Mouse (Mus musculus) heart, postnatal 14 days (tissue): ENCODE data around the gene Polr1c. TPM values are rescaled to one million over a fixed set of nuclear protein-coding genes. Genes with fewer than 3 reads are reported as not detected.

Experiments used
- DNase-seq, 2 experiments: peaks; one replicate each; pipeline ENCODE4 v3.0.0; 2021 to 2022
- intact Hi-C: fragments of 180-260 bp; cut with DNase I; formaldehyde crosslinking; loops from one replicate; pipeline ENCODE4 v1.15.1; 2025
- long read RNA-seq, 2 experiments: library from polyadenylated mRNA; stranded (forward); transcript quantifications; one replicate each; pipeline ENCODE4 v2.0.0; 2021
- total RNA-seq, 2 experiments: library from RNA; stranded (reverse); gene quantifications; 2 replicates each; pipeline ENCODE4 v1.2.3; 2021

The Polr1c gene
- 10 to 100 TPM; 19.1 to 27.3 TPM for total RNA-seq
- long read RNA-seq, experiment 1, transcript Polr1c-201 (9 exons, 1,314 nt): major isoform, 24 of 24 reads
- long read RNA-seq, experiment 1, partial matches to known transcripts: 0 of 24 reads
- long read RNA-seq, experiment 1, other reads (novel, unspliced or antisense): 0 of 24 reads
- long read RNA-seq, experiment 2, transcript Polr1c-201 (9 exons, 1,314 nt): major isoform, 9 of 9 reads
- long read RNA-seq, experiment 2, partial matches to known transcripts: 0 of 9 reads
- long read RNA-seq, experiment 2, other reads (novel, unspliced or antisense): 0 of 9 reads

DNA sequence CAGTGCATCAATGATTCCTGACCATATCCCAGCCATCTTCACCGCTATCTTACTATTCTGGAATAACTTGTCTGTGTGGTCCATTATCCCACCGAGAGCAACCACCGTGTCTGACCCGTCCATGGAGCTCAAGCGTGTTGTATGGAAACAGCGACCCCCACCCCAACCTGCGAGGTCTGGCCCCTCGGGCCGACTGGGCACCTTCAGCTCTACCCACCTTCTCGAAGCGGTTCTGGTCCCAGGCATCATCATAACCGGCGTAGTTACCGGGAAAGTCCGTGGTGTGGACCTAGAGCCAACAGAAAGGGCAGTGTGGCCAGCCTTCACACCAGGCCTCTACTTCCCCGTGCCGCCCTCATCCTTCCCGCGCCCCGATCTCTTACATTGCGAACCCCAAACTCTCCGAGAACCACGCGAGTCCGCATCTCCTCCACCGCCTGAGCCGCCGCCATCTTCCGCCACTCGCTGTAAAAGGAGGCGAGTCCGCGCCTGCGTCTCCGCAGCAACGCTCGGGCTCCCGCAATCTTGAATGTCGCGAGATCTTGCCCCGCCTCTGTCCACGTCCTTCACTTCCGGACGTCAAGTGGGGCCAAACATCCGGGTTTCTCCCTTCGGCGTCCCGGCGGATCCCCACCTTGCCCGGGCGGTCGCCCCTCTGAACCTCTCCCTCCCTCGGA, at the start of gene Polr1c, which contains the start of gene Yipf3:
Gene Polr1c (minus strand): TSS at position 543 of the 677 bp plus-strand sequence.
Gene Yipf3 (plus strand): TSS at position 569 of the 677 bp plus-strand sequence.
- intact Hi-C loops: loop anchor here (5.0 kb wide), 1 partner anchor 135 kb away; the partner anchor contains the start of gene Zfp318
- DNase-seq: peak; percentile 93 to 97

DNA sequence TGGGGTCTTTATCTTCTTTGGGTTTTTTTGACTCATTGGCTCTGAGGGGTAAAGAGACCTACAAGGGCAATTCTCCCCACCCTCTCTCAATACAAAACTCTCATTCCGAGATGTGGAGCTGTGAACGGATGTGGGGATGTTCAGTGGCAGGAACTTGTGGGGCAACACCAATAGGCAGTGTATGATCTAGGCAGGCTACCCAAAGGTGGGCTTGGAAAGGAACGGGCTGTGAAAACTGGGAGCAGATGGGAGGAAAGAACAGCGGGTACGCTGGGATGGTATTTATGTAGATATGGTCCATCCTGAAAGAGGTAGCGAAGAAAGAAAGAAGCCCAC, 49.1 kb upstream of the Polr1c start:
- intact Hi-C loops: loop anchor here (5.0 kb wide), 1 partner anchor 565 kb away; the partner anchor contains the start of gene 1600014C23Rik

DNA sequence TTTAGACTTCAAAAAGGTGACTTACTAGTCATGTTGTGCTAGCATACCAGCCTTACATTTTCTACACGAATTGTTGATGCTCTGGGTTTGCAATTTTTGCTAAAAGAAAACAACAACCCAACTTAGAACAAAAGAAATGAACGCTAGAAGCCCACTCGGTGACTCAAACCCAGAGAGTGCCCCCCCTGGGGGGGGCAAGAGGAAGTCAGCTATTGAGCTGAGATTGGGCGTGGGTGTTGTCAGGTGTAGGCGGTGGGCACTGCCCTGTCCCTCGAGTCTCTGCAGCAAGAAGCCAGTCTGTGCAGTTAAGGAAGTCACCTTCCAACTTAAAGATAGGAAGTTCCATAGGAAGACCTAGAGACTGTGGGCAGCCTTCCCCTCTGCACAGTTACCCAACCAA, 48.7 kb upstream of the Polr1c start:
- DNase-seq: no peak
- intact Hi-C loops: loop anchor here (5.0 kb wide), 1 partner anchor 564 kb away; the partner anchor contains the start of gene 1600014C23Rik

More for the DNA sequence above, 49.1 kb upstream of the Polr1c start:
- no peak for DNase-seq

DNA sequence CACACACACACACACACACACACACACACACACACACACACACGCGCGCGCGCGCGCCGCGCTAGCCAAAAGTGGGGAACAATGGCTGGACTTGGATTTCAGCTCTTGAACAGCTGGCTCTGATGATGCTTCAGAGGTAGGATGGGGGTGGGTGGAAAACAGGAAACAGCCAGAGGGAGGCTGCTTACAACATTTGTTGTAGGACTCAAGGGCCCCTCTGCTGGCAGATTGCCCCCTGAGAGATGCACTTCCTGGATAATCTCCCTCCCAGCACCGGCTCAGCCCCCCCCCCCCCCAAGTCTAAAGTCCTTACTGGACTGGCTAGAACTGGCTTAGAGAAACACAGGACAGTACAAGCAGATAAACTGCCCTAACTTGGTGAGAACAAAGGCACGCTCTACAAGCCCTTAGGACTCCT, 39.8 kb upstream of the Polr1c start:
- intact Hi-C loops: no loop called here
- peak; percentile 77 to 80 for DNase-seq

DNA sequence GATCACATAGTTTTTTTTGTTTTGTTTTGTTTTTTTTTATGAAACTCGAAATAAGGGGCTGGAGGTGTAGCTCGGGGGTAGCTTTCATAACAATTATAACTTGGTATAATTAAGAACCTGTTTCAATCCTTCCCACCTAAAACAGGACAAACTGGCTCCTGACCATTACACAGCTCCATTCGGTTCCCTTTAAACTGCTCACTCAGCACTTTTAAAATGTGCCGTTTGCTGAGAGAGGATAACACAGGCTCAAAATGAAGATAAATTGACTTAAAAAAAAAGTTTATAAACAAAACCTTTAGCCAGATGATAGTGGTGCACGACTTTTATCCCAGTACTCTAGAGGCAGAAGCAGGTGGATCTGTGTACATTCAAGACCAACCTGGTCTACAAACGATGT, 37.6 kb upstream of the Polr1c start:
- DNase-seq: no peak
- intact Hi-C loops: no loop called here

DNA sequence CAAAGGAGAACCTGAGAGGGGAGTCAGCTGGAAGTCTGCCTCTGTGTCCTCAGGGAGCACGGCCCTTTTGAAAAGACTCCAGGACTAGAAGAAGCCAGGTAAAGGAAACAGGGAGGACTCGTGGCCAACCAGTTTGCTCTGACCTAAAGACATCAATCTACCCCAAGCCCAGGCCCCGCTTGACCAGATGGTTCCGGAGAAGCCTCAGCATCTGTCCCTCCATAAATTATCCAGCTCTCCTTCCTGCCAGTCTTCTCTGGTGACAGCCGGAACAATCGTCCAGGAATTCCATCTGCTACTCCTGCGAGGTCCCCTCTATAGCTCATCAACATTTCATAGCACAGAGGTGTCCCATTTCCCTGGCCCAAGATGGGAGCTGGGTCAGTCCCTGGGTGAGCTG, 36.8 kb upstream of the Polr1c start:
- no peak for DNase-seq
- intact Hi-C loops: no loop called here

DNA sequence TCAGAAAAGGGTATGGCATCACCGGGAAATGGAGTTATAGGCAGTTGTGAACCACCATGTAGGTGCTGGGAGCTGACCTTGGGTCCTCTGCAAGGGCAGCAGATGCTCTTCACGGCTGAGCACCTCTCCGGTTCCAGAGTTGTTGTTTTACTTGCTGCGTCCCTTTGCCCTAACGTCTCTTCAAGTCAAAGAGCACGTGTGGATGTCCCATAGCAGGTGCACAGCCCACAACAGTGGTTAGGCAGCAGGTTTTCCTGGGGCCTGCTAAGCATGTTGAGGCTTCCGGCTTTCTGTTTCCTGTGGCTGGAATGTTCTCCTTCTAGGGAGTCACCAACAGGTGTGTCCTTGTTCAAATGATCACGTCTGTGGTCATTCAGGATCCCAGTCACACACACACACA, 36.1 kb upstream of the Polr1c start:
- no peak for DNase-seq
- intact Hi-C loops: no loop called here

DNA sequence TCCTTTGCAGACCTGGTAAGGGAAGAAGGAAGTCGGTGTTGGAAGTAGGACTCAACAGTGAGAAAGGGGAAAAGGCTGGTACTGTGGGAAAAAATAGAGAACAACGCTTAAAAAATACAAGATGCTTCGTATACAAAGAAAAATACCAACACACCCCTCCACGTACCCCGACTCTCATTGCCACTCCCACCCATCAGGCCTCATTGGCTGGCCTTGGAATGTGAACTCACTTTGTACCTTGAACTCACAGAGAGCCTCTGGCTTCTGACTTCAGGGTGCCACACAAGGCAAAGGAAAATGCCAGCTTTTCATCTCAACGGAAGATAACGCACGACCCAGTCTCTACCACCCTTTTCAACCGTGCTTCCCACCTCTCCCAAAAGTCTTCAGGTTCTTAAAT, 35.3 kb upstream of the Polr1c start:
- DNase-seq: no peak
- intact Hi-C loops: no loop called here

DNA sequence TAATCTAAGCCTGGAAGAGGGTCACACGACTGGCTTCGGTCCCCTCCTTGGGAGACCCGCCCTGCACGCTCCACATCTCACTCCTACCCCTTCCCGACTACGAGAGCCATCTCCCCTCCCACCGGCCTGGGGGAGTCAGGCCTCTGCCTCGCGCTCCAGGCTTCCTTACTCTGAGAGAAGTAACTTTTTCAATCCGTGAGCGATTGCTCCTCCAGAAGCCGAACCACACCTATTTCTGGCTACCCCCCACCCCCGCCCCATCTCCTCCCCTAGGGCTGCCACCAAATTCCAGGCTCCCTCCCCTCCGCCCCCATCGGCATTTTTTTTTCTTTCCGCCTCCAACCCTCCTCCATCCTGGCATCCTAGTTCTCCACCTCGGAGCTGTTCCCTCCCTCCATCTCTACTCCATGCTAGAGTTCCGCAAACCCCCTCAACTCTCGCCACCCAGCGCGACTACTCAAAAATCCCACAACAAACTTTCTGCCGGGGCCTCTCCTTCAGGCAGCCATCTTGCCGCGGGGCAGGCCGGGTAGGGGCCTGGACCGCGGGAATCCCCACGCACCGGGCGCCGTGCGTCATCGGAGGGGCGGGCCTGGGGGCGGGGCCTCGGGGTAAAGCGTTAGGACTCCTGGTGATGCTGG, 34.7 kb upstream of the Polr1c start, which contains the start of gene Tjap1:
Gene Tjap1 (minus strand): TSS at position 544 of the 641 bp plus-strand sequence.
- intact Hi-C loops: no loop called here

DNA sequence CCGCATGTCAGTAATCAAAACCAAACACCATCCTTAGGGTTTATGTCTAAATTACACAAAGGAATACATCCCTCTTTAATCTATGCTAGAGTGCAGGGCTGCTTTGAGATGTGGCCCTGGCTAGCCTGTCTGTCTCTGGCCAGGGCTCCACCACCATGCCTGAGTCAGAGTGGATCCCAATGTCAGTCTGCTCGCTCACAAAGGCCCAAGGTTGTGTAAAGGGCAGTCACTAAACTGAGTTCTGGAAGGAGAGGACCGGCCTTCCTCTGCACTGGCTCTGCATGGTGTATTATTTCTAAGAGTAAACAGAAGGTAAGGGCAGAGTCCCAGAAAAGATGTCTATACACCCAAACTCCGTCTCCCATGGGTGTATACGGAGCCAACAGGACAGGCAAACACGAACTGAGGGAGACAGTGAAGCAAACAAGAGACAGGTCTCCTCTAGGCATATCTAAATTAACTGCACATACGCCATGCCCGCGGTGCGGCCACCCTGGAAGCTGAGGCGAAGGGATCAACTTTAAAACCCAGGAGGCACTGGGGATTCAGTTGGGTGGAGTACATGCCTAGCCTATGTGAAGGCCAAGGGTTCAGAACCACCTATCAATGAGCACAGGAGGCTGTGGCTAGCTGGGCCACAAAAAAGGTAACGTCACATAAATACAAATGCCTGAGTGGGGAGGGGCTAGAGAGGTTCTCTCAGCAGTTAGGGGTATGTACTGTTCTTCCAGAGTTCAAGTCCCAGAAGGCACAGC, 30.3 kb upstream of the Polr1c start:
- intact Hi-C loops: no loop called here
- DNase-seq: no peak

More for the DNA sequence above, 34.7 kb upstream of the Polr1c start, which contains the start of gene Tjap1:
- peak; percentile 89 to 91 for DNase-seq

DNA sequence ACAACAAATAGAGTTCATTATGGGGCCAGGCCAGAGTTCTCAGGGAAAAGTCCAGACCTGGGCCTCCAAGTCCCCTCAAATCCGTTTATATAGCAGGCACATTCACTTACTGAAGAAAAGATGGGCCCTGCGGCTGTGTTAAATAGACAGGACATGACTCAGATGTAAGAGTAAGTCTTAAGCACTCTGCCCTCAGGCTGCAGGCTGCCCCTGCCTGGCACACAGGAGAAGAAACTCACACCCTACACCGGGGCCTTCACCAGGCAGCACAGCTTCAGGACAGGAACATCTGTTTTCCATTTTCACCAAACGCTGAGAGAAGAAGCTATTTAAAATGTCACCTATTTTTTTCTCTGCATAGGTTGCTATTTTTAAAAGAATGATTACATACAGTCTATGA, 29.7 kb upstream of the Polr1c start:
- intact Hi-C loops: no loop called here
- no peak for DNase-seq

DNA sequence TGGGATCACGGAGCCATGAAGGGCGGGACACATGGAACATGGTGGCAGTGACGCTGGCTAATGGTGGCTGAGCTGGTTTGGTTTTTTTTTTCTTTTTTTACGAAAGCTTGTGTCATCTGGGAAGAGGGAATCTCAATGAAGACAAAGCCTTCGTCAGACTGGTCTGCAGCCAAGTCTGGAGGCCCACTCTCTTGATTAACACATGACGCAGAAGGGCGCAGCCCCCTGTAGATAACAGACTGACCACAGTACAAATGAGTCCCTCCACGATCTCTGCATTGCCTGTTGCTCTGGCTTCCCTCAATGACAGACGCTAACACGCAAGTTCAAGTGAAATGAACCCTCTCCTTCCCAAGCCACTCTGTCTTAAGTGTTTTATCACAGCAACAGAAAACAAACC, 27.7 kb upstream of the Polr1c start:
- DNase-seq: no peak
- intact Hi-C loops: no loop called here

DNA sequence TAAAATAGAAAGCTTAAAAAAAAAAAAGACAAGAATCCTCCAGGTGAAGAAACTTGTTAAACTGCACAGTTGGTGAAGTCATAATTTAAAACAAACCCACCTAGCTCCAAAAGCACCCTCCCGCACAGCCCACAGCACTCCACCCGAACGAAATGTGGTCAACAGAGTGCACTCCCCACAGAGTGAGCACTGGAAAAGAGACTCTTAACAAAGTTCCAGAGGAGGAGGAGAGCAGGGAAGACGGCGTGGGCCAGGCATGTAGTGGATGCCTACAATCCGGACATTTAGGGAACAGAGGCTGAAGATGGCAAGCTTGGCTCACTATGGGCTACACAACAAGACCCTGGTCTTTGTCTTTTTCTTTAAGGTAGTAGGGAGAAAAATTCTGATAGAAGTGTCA, 27.2 kb upstream of the Polr1c start:
- no peak for DNase-seq
- intact Hi-C loops: no loop called here

DNA sequence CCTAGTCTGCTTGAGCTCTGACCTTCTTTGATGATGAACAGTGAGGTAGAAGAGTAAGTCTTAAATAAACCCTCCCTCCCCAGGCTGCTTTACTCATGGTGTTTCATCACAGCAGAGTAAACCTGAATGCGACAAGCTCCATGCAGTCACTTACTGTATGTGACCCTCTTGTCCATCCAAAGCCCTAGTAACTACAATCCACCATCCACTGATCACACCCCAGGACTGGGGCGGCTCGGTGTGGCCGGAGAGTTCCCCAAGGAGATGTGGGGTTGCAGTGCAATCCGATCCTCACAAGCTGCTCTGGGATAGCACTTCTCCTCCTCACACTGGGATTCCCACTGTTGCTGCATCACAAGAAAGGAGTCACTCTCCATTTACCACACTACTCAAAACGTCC, 26.6 kb upstream of the Polr1c start:
- intact Hi-C loops: no loop called here
- no peak for DNase-seq

DNA sequence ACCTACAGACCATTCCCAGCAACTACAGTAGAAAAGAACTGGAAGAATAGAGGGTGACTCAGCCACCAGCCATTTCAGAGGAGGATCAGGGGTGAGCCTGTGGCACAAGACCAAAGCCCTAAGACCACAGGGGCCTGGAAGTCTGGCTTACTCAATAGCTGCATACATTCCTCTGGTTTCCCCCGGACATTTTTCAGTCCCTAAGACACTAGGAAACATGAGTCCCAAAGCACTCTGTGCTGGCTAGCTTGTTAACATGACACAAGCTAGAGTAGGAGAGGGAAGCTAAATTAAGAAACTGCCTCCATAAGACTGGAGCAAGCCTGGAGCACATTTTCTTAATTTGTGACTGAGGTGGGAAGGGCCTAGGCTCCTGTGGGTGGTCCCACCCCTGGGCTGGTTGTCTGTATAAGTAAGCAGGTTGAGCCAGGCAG, 26.0 kb upstream of the Polr1c start:
- no peak for DNase-seq
- intact Hi-C loops: no loop called here

DNA sequence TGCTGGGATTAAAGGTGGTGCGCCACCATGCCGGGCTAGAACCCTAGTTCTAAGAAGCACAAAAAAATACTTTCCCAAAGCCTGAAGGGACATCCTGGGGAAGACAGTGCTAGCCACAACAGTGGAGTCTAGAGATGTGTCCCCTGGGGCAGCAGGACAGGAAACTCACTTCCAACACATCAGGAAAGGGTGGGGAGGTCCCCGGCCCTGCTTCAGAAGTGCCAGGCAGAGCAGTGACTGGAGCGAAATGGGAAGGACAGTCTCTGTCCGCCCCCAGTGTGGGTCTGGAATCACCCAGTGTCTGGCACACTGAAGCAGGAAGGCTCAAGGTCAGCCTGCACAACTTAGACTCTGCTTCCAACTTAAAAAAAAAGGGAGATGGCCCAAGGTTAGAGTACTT, 24.8 kb upstream of the Polr1c start:
- peak; percentile 42 to 47 for DNase-seq
- intact Hi-C loops: no loop called here

DNA sequence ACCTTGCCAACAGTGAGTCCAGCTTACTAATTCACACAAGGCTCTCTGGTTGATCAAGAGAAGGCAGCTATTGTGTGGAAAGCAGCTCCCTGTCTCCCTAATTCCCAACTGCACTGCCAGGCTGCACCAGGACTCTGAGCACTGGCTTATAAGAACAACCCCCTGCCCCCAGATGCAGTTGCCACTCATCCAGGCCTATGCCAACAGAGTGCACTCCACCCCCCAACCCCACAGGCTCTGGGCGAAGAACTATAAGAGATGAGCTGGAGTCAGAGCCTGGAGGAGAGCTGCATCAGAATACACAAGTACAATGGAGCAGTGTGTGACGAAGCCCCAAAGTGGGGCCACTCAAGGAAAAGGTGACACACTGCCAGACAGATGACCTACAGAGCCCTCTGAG, 24.2 kb upstream of the Polr1c start:
- intact Hi-C loops: no loop called here
- DNase-seq: no peak

DNA sequence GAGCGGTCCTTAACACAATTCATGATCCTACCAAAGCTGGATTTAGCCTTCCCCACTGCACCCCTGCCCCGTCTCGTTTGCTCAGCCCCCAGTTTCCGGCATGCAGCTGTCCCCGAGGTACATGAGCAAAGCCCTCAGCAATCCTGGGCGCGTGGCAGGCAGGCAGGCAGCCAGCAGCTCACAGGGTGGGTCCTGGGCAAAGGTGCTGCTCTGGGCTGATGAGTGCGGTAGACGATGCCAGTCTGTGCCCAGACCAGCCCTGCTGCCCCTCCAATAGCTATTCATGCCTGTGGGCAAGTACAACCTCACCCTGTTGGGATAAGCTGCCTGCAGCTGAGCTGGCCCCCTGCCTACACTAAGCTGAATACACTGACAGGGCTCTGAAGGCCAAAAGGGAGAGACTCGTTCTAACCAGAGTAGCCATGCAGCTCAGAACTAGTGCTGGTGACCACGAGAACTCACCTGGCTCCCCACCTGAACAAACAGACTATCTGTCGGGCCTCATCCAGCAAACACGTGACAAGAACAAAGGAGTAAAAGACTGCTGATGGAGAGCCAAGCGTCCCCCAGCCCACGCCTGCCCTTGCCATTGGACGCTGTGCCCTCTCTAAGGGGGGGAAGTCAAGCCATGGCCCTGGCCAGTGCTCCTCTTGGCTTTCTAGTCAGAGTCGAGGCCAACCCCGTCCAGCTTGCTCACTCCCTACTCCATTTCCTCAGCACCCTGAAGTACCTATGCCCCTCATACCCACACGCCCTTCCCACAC, 22.1 kb upstream of the Polr1c start:
- DNase-seq: peak; percentile 57 to 75
- intact Hi-C loops: loop anchor here (5.0 kb wide), 1 partner anchor 117 kb away; no protein-coding TSS in a partner anchor

DNA sequence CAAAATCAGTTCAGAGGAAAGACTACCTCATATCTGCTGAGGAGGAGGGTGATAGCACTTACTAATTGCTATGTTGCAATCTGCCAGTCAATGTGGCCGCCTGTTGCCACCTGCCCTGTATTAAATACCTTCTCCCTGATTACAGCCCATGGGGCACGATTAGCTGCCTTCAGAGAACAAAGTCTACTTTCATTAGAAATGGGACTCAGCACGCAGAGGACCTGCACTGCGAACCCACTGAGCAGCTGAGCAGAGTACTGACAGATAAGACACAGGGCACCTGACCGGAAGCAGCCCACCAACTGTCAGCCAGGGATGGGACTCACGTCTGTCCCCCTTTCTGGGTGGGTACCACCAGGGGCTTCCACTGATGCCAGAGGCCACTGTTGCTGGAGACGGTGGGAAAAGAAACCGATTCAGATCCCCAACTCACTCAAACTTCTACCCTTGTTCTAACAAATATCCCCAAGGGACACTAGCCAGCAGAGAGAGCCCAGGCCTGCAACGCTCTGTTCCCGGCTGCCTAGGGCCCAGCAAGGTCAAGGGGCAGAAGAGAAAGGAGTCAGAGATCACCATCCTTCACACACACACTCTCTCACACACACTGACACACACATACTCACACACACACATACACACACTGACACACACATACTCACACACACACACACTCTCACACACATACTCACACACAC, 20.3 kb upstream of the Polr1c start:
- DNase-seq: no peak
- intact Hi-C loops: loop anchor here (5.0 kb wide), 1 partner anchor 119 kb away; no protein-coding TSS in a partner anchor
